Mouse (Mus musculus): Measurements from ENCODE around the gene Dock11. TPM values are rescaled to one million over a fixed set of nuclear protein-coding genes. Genes with fewer than 3 reads are reported as not detected.
A peak's percentile ranks its signal among the peaks of the same experiment; 100 is the strongest.

The Dock11 gene
- total and polyA plus RNA-seq, 2 experiments from 2014 or later = 2.0 to 11.6 TPM

- no peak overlapping the region for H3K27ac ChIP-seq (ENCODE audit: low read depth)
- 0 out of 2 replicates have a peak, but pooled peaks cover 2% of the 10 kb centered on the region for H3K36me3 ChIP-seq (replicated peaks; ENCODE audit: control insufficient read depth, insufficient read depth, low read length)
- no peaks in the 10 kb centered on the region for H3K4me1 ChIP-seq (ENCODE audit: control insufficient read depth, insufficient read depth)
- TF ChIP-seq EP300 (IDR thresholded peaks at IDR 0.05; ENCODE audit: low read depth) = no peak
- TF ChIP-seq CTCF (IDR thresholded peaks at IDR 0.05; ENCODE audit: low read depth) = no peak
- H3K9me3 ChIP-seq (replicated peaks; ENCODE audit: control insufficient read depth, low read length) = no peaks in the 10 kb centered on the region
- 75% methylated on average over 5 of the region's 5 CpGs for WGBS
- H3K4me3 ChIP-seq (ENCODE audit: low read depth, low read length) = no peak overlapping the region
- H3K27me3 ChIP-seq (ENCODE audit: control insufficient read depth, insufficient read depth, low read length) = no peaks in the 10 kb centered on the region
- H3K4me2 ChIP-seq (ENCODE audit: low read depth, low read length) = no peak overlapping the region
- no peak for ATAC-seq (ENCODE audit: insufficient read depth, low read depth)
- DNase-seq (ENCODE audit: low spot score) = no peak
- H3K9ac ChIP-seq (replicated peaks; ENCODE audit: low read depth, low read length) = no peak overlapping the region
Measured at GRCm38 (mm10) chrX:36031113-36031512, 142.5 kb downstream of the Dock11 start.

- Histone ChIP-seq H3K27ac (ENCODE audit: low read depth) (no peak overlapping the region), H3K9me3 (replicated peaks; ENCODE audit: control insufficient read depth, low read length) (no peaks in the 10 kb centered on the region), H3K27me3 (ENCODE audit: control insufficient read depth, insufficient read depth, low read length) (no peaks in the 10 kb centered on the region), H3K9ac (replicated peaks; ENCODE audit: low read depth, low read length) (no peak overlapping the region), H3K36me3 (replicated peaks; ENCODE audit: control insufficient read depth, insufficient read depth, low read length) (0 out of 2 replicates have a peak, but pooled peaks cover 2% of the 10 kb centered on the region), H3K4me3 (ENCODE audit: low read depth, low read length) (no peak overlapping the region), H3K4me2 (ENCODE audit: low read depth, low read length) (no peak overlapping the region), H3K4me1 (ENCODE audit: control insufficient read depth, insufficient read depth) (no peaks in the 10 kb centered on the region)
- 85% methylated on average over 8 of the region's 8 CpGs for WGBS
- ATAC-seq (ENCODE audit: insufficient read depth, low read depth) (no peak), DNase-seq (ENCODE audit: low spot score) (no peak)
- no peak for TF ChIP-seq EP300 (IDR thresholded peaks at IDR 0.05; ENCODE audit: low read depth)
- no peak for TF ChIP-seq CTCF (IDR thresholded peaks at IDR 0.05; ENCODE audit: low read depth)
Measured at GRCm38 (mm10) chrX:36034045-36034444, 145.4 kb downstream of the Dock11 start.

GRCm38 (mm10) chrX:36045731-36046130 lies 157.1 kb downstream of the Dock11 start:
- no peak overlapping the region for H3K4me3 ChIP-seq (ENCODE audit: low read depth, low read length)
- no peak for TF ChIP-seq CTCF (IDR thresholded peaks at IDR 0.05; ENCODE audit: low read depth)
- TF ChIP-seq EP300 (IDR thresholded peaks at IDR 0.05; ENCODE audit: low read depth) = no peak
- no peak overlapping the region for H3K4me2 ChIP-seq (ENCODE audit: low read depth, low read length)
- no peaks in the 10 kb centered on the region for H3K36me3 ChIP-seq (replicated peaks; ENCODE audit: control insufficient read depth, insufficient read depth, low read length)
- H3K4me1 ChIP-seq (ENCODE audit: control insufficient read depth, insufficient read depth) = no peaks in the 10 kb centered on the region
- H3K27ac ChIP-seq (ENCODE audit: low read depth) = no peak overlapping the region
- H3K9ac ChIP-seq (replicated peaks; ENCODE audit: low read depth, low read length) = no peak overlapping the region
- DNase-seq (ENCODE audit: low spot score) (no peak), ATAC-seq (ENCODE audit: insufficient read depth, low read depth) (no peak)
- WGBS = 57% methylated on average over 4 of the region's 4 CpGs
- H3K27me3 ChIP-seq (ENCODE audit: control insufficient read depth, insufficient read depth, low read length) = no peaks in the 10 kb centered on the region
- no peaks in the 10 kb centered on the region for H3K9me3 ChIP-seq (replicated peaks; ENCODE audit: control insufficient read depth, low read length)

GRCm38 (mm10) chrX:36047451-36047850 lies 158.8 kb downstream of the Dock11 start:
- TF ChIP-seq CTCF (IDR thresholded peaks at IDR 0.05; ENCODE audit: low read depth) (no peak), EP300 (IDR thresholded peaks at IDR 0.05; ENCODE audit: low read depth) (no peak)
- no peak for ATAC-seq (ENCODE audit: insufficient read depth, low read depth)
- no peak overlapping the region for H3K27ac ChIP-seq (ENCODE audit: low read depth)
- H3K27me3 ChIP-seq (ENCODE audit: control insufficient read depth, insufficient read depth, low read length) = no peaks in the 10 kb centered on the region
- no peak overlapping the region for H3K4me3 ChIP-seq (ENCODE audit: low read depth, low read length)
- H3K4me1 ChIP-seq (ENCODE audit: control insufficient read depth, insufficient read depth) = no peaks in the 10 kb centered on the region
- no peak overlapping the region for H3K4me2 ChIP-seq (ENCODE audit: low read depth, low read length)
- no peaks in the 10 kb centered on the region for H3K9me3 ChIP-seq (replicated peaks; ENCODE audit: control insufficient read depth, low read length)
- 41% methylated on average over 1 of the region's 1 CpGs for WGBS
- no peak overlapping the region for H3K9ac ChIP-seq (replicated peaks; ENCODE audit: low read depth, low read length)
- H3K36me3 ChIP-seq (replicated peaks; ENCODE audit: control insufficient read depth, insufficient read depth, low read length) = no peaks in the 10 kb centered on the region
- DNase-seq (ENCODE audit: low spot score) = peak; percentile 13

GRCm38 (mm10) chrX:36050312-36050711 lies 161.7 kb downstream of the Dock11 start:
- no peaks in the 10 kb centered on the region for H3K27me3 ChIP-seq (ENCODE audit: control insufficient read depth, insufficient read depth, low read length)
- ATAC-seq (ENCODE audit: insufficient read depth, low read depth) (no peak), DNase-seq (ENCODE audit: low spot score) (no peak)
- no peak overlapping the region for H3K27ac ChIP-seq (ENCODE audit: low read depth)
- H3K36me3 ChIP-seq (replicated peaks; ENCODE audit: control insufficient read depth, insufficient read depth, low read length) = no peaks in the 10 kb centered on the region
- TF ChIP-seq CTCF (IDR thresholded peaks at IDR 0.05; ENCODE audit: low read depth) (no peak), EP300 (IDR thresholded peaks at IDR 0.05; ENCODE audit: low read depth) (no peak)
- no peaks in the 10 kb centered on the region for H3K9me3 ChIP-seq (replicated peaks; ENCODE audit: control insufficient read depth, low read length)
- no peak overlapping the region for H3K9ac ChIP-seq (replicated peaks; ENCODE audit: low read depth, low read length)
- H3K4me1 ChIP-seq (ENCODE audit: control insufficient read depth, insufficient read depth) = no peaks in the 10 kb centered on the region
- no peak overlapping the region for H3K4me2 ChIP-seq (ENCODE audit: low read depth, low read length)
- no peak overlapping the region for H3K4me3 ChIP-seq (ENCODE audit: low read depth, low read length)

GRCm38 (mm10) chrX:36073997-36074396 lies 185.4 kb downstream of the Dock11 start:
- H3K27ac ChIP-seq (ENCODE audit: low read depth) = no peak overlapping the region
- no peak overlapping the region for H3K9ac ChIP-seq (replicated peaks; ENCODE audit: low read depth, low read length)
- no peaks in the 10 kb centered on the region for H3K4me1 ChIP-seq (ENCODE audit: control insufficient read depth, insufficient read depth)
- TF ChIP-seq EP300 (IDR thresholded peaks at IDR 0.05; ENCODE audit: low read depth) (no peak), CTCF (IDR thresholded peaks at IDR 0.05; ENCODE audit: low read depth) (no peak)
- 75% methylated on average over 2 of the region's 2 CpGs for WGBS
- no peak overlapping the region for H3K4me2 ChIP-seq (ENCODE audit: low read depth, low read length)
- no peaks in the 10 kb centered on the region for H3K27me3 ChIP-seq (ENCODE audit: control insufficient read depth, insufficient read depth, low read length)
- DNase-seq (ENCODE audit: low spot score) (no peak), ATAC-seq (ENCODE audit: insufficient read depth, low read depth) (no peak)
- no peak overlapping the region for H3K4me3 ChIP-seq (ENCODE audit: low read depth, low read length)
- H3K36me3 ChIP-seq (replicated peaks; ENCODE audit: control insufficient read depth, insufficient read depth, low read length) = no peaks in the 10 kb centered on the region
- no peaks in the 10 kb centered on the region for H3K9me3 ChIP-seq (replicated peaks; ENCODE audit: control insufficient read depth, low read length)
